Mouse (Mus musculus): Measurements from ENCODE around the gene Gli1. TPM values are rescaled to one million over a fixed set of nuclear protein-coding genes. Genes with fewer than 3 reads are reported as not detected.

Gene Gli1
- polyA plus RNA-seq, 1 experiment from 2014 or later: 0.87 TPM

GRCm38 (mm10) chr10:127292987-127293538, 48.7 kb downstream of the Gli1 start:
- Histone ChIP-seq H3K27me3 (ENCODE audit: control insufficient read depth, insufficient read depth, low read length) (no peaks in the 10 kb centered on the region), H3K27ac (ENCODE audit: low read depth, low read length) (no peak overlapping the region), H3K4me1 (ENCODE audit: control insufficient read depth, insufficient read depth, low read length) (peaks cover 14% of the 10 kb centered on the region), H3K4me2 (ENCODE audit: low read depth, low read length) (no peak overlapping the region), H3K9me3 (ENCODE audit: control insufficient read depth, low read length) (no peaks in the 10 kb centered on the region), H3K4me3 (ENCODE audit: low read depth, low read length) (no peak overlapping the region), H3K9ac (replicated peaks; ENCODE audit: low read depth, low read length) (no peak overlapping the region), H3K36me3 (ENCODE audit: control insufficient read depth, insufficient read depth, low read length) (peaks cover 35% of the 10 kb centered on the region)
- ATAC-seq (ENCODE audit: low read depth): no peak
- WGBS: 91% methylated on average over 6 of the region's 6 CpGs

GRCm38 (mm10) chr10:127291881-127292638, 49.7 kb downstream of the Gli1 start:
- H3K9ac ChIP-seq (replicated peaks; ENCODE audit: low read depth, low read length): 0 out of 2 replicates have a peak overlapping the region, but pooled peaks have one; percentile 29
- H3K4me1 ChIP-seq (ENCODE audit: control insufficient read depth, insufficient read depth, low read length): peaks cover 24% of the 10 kb centered on the region
- H3K36me3 ChIP-seq (ENCODE audit: control insufficient read depth, insufficient read depth, low read length): peaks cover 25% of the 10 kb centered on the region
- peak overlapping the region; percentile 91 for H3K4me2 ChIP-seq (ENCODE audit: low read depth, low read length)
- no peaks in the 10 kb centered on the region for H3K9me3 ChIP-seq (ENCODE audit: control insufficient read depth, low read length)
- no peak for ATAC-seq (ENCODE audit: low read depth)
- 57% methylated on average over 5 of the region's 5 CpGs for WGBS
- peak overlapping the region; percentile 64 for H3K4me3 ChIP-seq (ENCODE audit: low read depth, low read length)
- H3K27me3 ChIP-seq (ENCODE audit: control insufficient read depth, insufficient read depth, low read length): no peaks in the 10 kb centered on the region
- no peak overlapping the region for H3K27ac ChIP-seq (ENCODE audit: low read depth, low read length)

GRCm38 (mm10) chr10:127290930-127291880, 50.6 kb downstream of the Gli1 start:
- Histone ChIP-seq H3K4me2 (ENCODE audit: low read depth, low read length) (peak overlapping the region; percentile 91), H3K27ac (ENCODE audit: low read depth, low read length) (peak overlapping the region; percentile 96), H3K9me3 (ENCODE audit: control insufficient read depth, low read length) (no peaks in the 10 kb centered on the region), H3K27me3 (ENCODE audit: control insufficient read depth, insufficient read depth, low read length) (no peaks in the 10 kb centered on the region), H3K9ac (replicated peaks; ENCODE audit: low read depth, low read length) (peak overlapping the region; percentile 58), H3K36me3 (ENCODE audit: control insufficient read depth, insufficient read depth, low read length) (peaks cover 19% of the 10 kb centered on the region), H3K4me1 (ENCODE audit: control insufficient read depth, insufficient read depth, low read length) (peaks cover 33% of the 10 kb centered on the region), H3K4me3 (ENCODE audit: low read depth, low read length) (peak overlapping the region; percentile 64)
- WGBS: 1% methylated on average over 19 of the region's 19 CpGs
- ATAC-seq (ENCODE audit: low read depth): peak; percentile 35

GRCm38 (mm10) chr10:127290307-127290929, 51.4 kb downstream of the Gli1 start:
- WGBS: 0% methylated on average over 44 of the region's 47 CpGs

GRCm38 (mm10) chr10:127289573-127290191, 52.1 kb downstream of the Gli1 start:
- H3K9ac ChIP-seq (replicated peaks; ENCODE audit: low read depth, low read length): peak overlapping the region; percentile 84

More at GRCm38 (mm10) chr10:127290307-127290929, 51.4 kb downstream of the Gli1 start:
- Histone ChIP-seq H3K27me3 (ENCODE audit: control insufficient read depth, insufficient read depth, low read length) (no peaks in the 10 kb centered on the region), H3K9ac (replicated peaks; ENCODE audit: low read depth, low read length) (peak overlapping the region; percentile 58), H3K36me3 (ENCODE audit: control insufficient read depth, insufficient read depth, low read length) (peaks cover 21% of the 10 kb centered on the region), H3K4me3 (ENCODE audit: low read depth, low read length) (peak overlapping the region; percentile 64), H3K9me3 (ENCODE audit: control insufficient read depth, low read length) (no peaks in the 10 kb centered on the region), H3K4me1 (ENCODE audit: control insufficient read depth, insufficient read depth, low read length) (peaks cover 39% of the 10 kb centered on the region), H3K27ac (ENCODE audit: low read depth, low read length) (peak overlapping the region; percentile 96), H3K4me2 (ENCODE audit: low read depth, low read length) (peak overlapping the region; percentile 91)
- ATAC-seq (ENCODE audit: low read depth): peak; percentile 91

GRCm38 (mm10) chr10:127288800-127289572, 52.8 kb downstream of the Gli1 start, which contains the start of gene Mbd6:
Mbd6 (minus strand) TSS chr10:127289018.
- Histone ChIP-seq H3K27ac (ENCODE audit: low read depth, low read length) (peak within 1 kb of the TSS; percentile 96), H3K36me3 (ENCODE audit: control insufficient read depth, insufficient read depth, low read length) (peaks cover 26% of the 10 kb centered on the region), H3K4me2 (ENCODE audit: low read depth, low read length) (peak within 1 kb of the TSS; percentile 91), H3K9ac (replicated peaks; ENCODE audit: low read depth, low read length) (peak within 1 kb of the TSS; percentile 84), H3K4me3 (ENCODE audit: low read depth, low read length) (peak within 1 kb of the TSS; percentile 64), H3K27me3 (ENCODE audit: control insufficient read depth, insufficient read depth, low read length) (no peaks in the 10 kb centered on the region), H3K9me3 (ENCODE audit: control insufficient read depth, low read length) (no peaks in the 10 kb centered on the region), H3K4me1 (ENCODE audit: control insufficient read depth, insufficient read depth, low read length) (peaks cover 44% of the 10 kb centered on the region)
- WGBS: under 1% methylated on average over 37 of the region's 65 CpGs
- peak; percentile 5 for ATAC-seq (ENCODE audit: low read depth)

More at GRCm38 (mm10) chr10:127289573-127290191, 52.1 kb downstream of the Gli1 start:
- 1% methylated on average over 15 of the region's 15 CpGs for WGBS
- ATAC-seq (ENCODE audit: low read depth): peak; percentile 4; the same call in 1 of the 2 replicates
- H3K27ac ChIP-seq (ENCODE audit: low read depth, low read length): peak overlapping the region; percentile 96
- peaks cover 44% of the 10 kb centered on the region for H3K4me1 ChIP-seq (ENCODE audit: control insufficient read depth, insufficient read depth, low read length)
- H3K36me3 ChIP-seq (ENCODE audit: control insufficient read depth, insufficient read depth, low read length): peaks cover 21% of the 10 kb centered on the region
- H3K4me2 ChIP-seq (ENCODE audit: low read depth, low read length): peak overlapping the region; percentile 91
- peak overlapping the region; percentile 64 for H3K4me3 ChIP-seq (ENCODE audit: low read depth, low read length)
- H3K9me3 ChIP-seq (ENCODE audit: control insufficient read depth, low read length): no peaks in the 10 kb centered on the region
- no peaks in the 10 kb centered on the region for H3K27me3 ChIP-seq (ENCODE audit: control insufficient read depth, insufficient read depth, low read length)

- ATAC-seq (ENCODE audit: low read depth): peak; percentile 7
- WGBS: 0% methylated on average over 20 of the region's 28 CpGs
- H3K4me1 ChIP-seq (ENCODE audit: control insufficient read depth, insufficient read depth, low read length): peaks cover 44% of the 10 kb centered on the region
- peak overlapping the region; percentile 91 for H3K4me2 ChIP-seq (ENCODE audit: low read depth, low read length)
- peaks cover 32% of the 10 kb centered on the region for H3K36me3 ChIP-seq (ENCODE audit: control insufficient read depth, insufficient read depth, low read length)
- H3K27ac ChIP-seq (ENCODE audit: low read depth, low read length): peak overlapping the region; percentile 96
- peak overlapping the region; percentile 64 for H3K4me3 ChIP-seq (ENCODE audit: low read depth, low read length)
- no peaks in the 10 kb centered on the region for H3K9me3 ChIP-seq (ENCODE audit: control insufficient read depth, low read length)
- H3K9ac ChIP-seq (replicated peaks; ENCODE audit: low read depth, low read length): peak overlapping the region; percentile 84
- H3K27me3 ChIP-seq (ENCODE audit: control insufficient read depth, insufficient read depth, low read length): no peaks in the 10 kb centered on the region
Measured at GRCm38 (mm10) chr10:127288328-127288799, 53.4 kb downstream of the Gli1 start.

Data from neural tube, embryonic 14.5 days (tissue).